Mouse (Mus musculus): ENCODE data around the gene Gm19426. TPM values are rescaled to one million over a fixed set of nuclear protein-coding genes. Genes with fewer than 3 reads are reported as not detected.

Gene Gm19426
- total and polyA plus RNA-seq, 3 experiments: not detected

- H3K9ac ChIP-seq (ENCODE audit: control insufficient read depth, low read depth, low read length, poor library complexity, severe bottlenecking): no peak overlapping the region
- DNase-seq (ENCODE audit: low read depth, low spot score): no peak
- peaks cover 27% of the 10 kb centered on the region for H3K79me2 ChIP-seq (ENCODE audit: control insufficient read depth, insufficient read depth, low read length, poor library complexity)
- no peak overlapping the region for H3K27ac ChIP-seq (ENCODE audit: control insufficient read depth, low read depth, low read length)
- H3K36me3 ChIP-seq (ENCODE audit: control insufficient read depth in 1 of 2, insufficient read depth in 2 of 2, low read length in 2 of 2): peaks cover 5 to 39% of the 10 kb centered on the region in 2 experiments; a peak in 3 of 4 replicates
- TF ChIP-seq TAL1 (IDR thresholded peaks at IDR 0.05; ENCODE audit: low read length): no peak
- TF ChIP-seq POLR2AphosphoS2 (IDR thresholded peaks at IDR 0.05; ENCODE audit: low read length): no peak
- no peak for TF ChIP-seq NELFE (IDR thresholded peaks at IDR 0.05; ENCODE audit: low read depth, low read length)
- no peaks in the 10 kb centered on the region for H3K9me3 ChIP-seq (replicated peaks; ENCODE audit: insufficient read depth, low read length)
- peaks cover 12 to 17% of the 10 kb centered on the region in 2 experiments for H3K4me1 ChIP-seq (ENCODE audit: control insufficient read depth in 1 of 2, insufficient read depth in 2 of 2, low read length in 2 of 2)
- H3K27me3 ChIP-seq (ENCODE audit: control insufficient read depth in 1 of 2, insufficient read depth in 2 of 2, low read length in 2 of 2): no peaks in the 10 kb centered on the region
- no peak overlapping the region; a peak in 1 of 4 replicates for H3K4me3 ChIP-seq (ENCODE audit: control insufficient read depth in 1 of 2, insufficient read depth in 1 of 2, low read depth in 2 of 2, low read length in 2 of 2)
Measured at GRCm38 (mm10) chr2:84725770-84726169, 17.7 kb downstream of the Gm19426 start.

GRCm38 (mm10) chr2:84723856-84724255, 19.6 kb downstream of the Gm19426 start:
- H3K27me3 ChIP-seq (ENCODE audit: control insufficient read depth in 1 of 2, insufficient read depth in 2 of 2, low read length in 2 of 2): no peaks in the 10 kb centered on the region
- no peak overlapping the region for H3K9ac ChIP-seq (ENCODE audit: control insufficient read depth, low read depth, low read length, poor library complexity, severe bottlenecking)
- peaks cover 27% of the 10 kb centered on the region for H3K79me2 ChIP-seq (ENCODE audit: control insufficient read depth, insufficient read depth, low read length, poor library complexity)
- H3K27ac ChIP-seq (ENCODE audit: control insufficient read depth, low read depth, low read length): no peak overlapping the region
- no peak overlapping the region for H3K4me3 ChIP-seq (ENCODE audit: control insufficient read depth in 1 of 2, insufficient read depth in 1 of 2, low read depth in 2 of 2, low read length in 2 of 2)
- peaks cover 12 to 17% of the 10 kb centered on the region in 2 experiments for H3K4me1 ChIP-seq (ENCODE audit: control insufficient read depth in 1 of 2, insufficient read depth in 2 of 2, low read length in 2 of 2)
- H3K9me3 ChIP-seq (replicated peaks; ENCODE audit: insufficient read depth, low read length): no peaks in the 10 kb centered on the region
- H3K36me3 ChIP-seq (ENCODE audit: control insufficient read depth in 1 of 2, insufficient read depth in 2 of 2, low read length in 2 of 2): peaks cover 5 to 39% of the 10 kb centered on the region in 2 experiments; a peak in 3 of 4 replicates
- TF ChIP-seq ELF1 (IDR thresholded peaks at IDR 0.05; ENCODE audit: low read depth, low read length) (no peak), MAFK (IDR thresholded peaks at IDR 0.05; ENCODE audit: borderline replicate concordance, low read depth, low read length) (no peak), SMC3 (IDR thresholded peaks at IDR 0.05; ENCODE audit: low read depth, low read length) (no peak), POLR2A (IDR thresholded peaks at IDR 0.05; ENCODE audit: control insufficient read depth in 1 of 2, insufficient read depth in 1 of 2, low read depth in 1 of 2, low read length in 2 of 2, poor library complexity in 1 of 2) (no peak), ZKSCAN1 (IDR thresholded peaks at IDR 0.05; ENCODE audit: low read depth, low read length) (no peak), TCF12 (IDR thresholded peaks at IDR 0.05; ENCODE audit: low read depth, low read length) (no peak), BHLHE40 (IDR thresholded peaks at IDR 0.05; ENCODE audit: borderline replicate concordance, low read depth, low read length) (no peak), MXI1 (IDR thresholded peaks at IDR 0.05; ENCODE audit: low read depth, low read length) (no peak), NELFE (IDR thresholded peaks at IDR 0.05; ENCODE audit: low read depth, low read length) (no peak), CHD2 (IDR thresholded peaks at IDR 0.05; ENCODE audit: low read length) (no peak), TBP (IDR thresholded peaks at IDR 0.05; ENCODE audit: low read depth, low read length) (no peak)
- DNase-seq (ENCODE audit: low read depth, low spot score): no peak

- Histone ChIP-seq H3K9me3 (replicated peaks; ENCODE audit: insufficient read depth, low read length) (no peaks in the 10 kb centered on the region), H3K27ac (ENCODE audit: control insufficient read depth, low read depth, low read length) (peak overlapping the region; percentile 26; the same call in 1 of the 2 replicates), H3K9ac (ENCODE audit: control insufficient read depth, low read depth, low read length, poor library complexity, severe bottlenecking) (no peak overlapping the region), H3K36me3 (ENCODE audit: control insufficient read depth in 1 of 2, insufficient read depth in 2 of 2, low read length in 2 of 2) (peaks cover 5 to 42% of the 10 kb centered on the region in 2 experiments; a peak in 3 of 4 replicates), H3K79me2 (ENCODE audit: control insufficient read depth, insufficient read depth, low read length, poor library complexity) (peaks cover 19% of the 10 kb centered on the region), H3K4me1 (ENCODE audit: control insufficient read depth in 1 of 2, insufficient read depth in 2 of 2, low read length in 2 of 2) (peaks cover 9 to 20% of the 10 kb centered on the region in 2 experiments), H3K27me3 (ENCODE audit: control insufficient read depth in 1 of 2, insufficient read depth in 2 of 2, low read length in 2 of 2) (no peaks in the 10 kb centered on the region), H3K4me3 (ENCODE audit: control insufficient read depth in 1 of 2, insufficient read depth in 1 of 2, low read depth in 2 of 2, low read length in 2 of 2) (no peak overlapping the region)
- TF ChIP-seq EP300 (IDR thresholded peaks at IDR 0.05; ENCODE audit: low read depth in 1 of 2, low read length in 2 of 2) (peak in 1 of 2 experiments; percentile 31; a peak in 1 of 4 replicates), CHD2 (IDR thresholded peaks at IDR 0.05; ENCODE audit: low read length) (no peak), SIN3A (IDR thresholded peaks at IDR 0.05; ENCODE audit: low read length) (peak; percentile 10; the same call in 1 of the 2 replicates), GATA1 (IDR thresholded peaks at IDR 0.05; ENCODE audit: low read depth, low read length) (peak; percentile 65), ZNF384 (IDR thresholded peaks at IDR 0.05; ENCODE audit: low read depth, low read length) (no peak), TCF12 (IDR thresholded peaks at IDR 0.05; ENCODE audit: low read depth, low read length) (0 out of 2 replicates have a peak, but pooled peaks have one; percentile 18)
- peak; percentile 45 for DNase-seq (ENCODE audit: low read depth, low spot score)
Measured at GRCm38 (mm10) chr2:84721182-84721581, 22.3 kb downstream of the Gm19426 start.
